11 mouse cellular contexts compared by ENCODE assay signal in the genomic region with DNA sequence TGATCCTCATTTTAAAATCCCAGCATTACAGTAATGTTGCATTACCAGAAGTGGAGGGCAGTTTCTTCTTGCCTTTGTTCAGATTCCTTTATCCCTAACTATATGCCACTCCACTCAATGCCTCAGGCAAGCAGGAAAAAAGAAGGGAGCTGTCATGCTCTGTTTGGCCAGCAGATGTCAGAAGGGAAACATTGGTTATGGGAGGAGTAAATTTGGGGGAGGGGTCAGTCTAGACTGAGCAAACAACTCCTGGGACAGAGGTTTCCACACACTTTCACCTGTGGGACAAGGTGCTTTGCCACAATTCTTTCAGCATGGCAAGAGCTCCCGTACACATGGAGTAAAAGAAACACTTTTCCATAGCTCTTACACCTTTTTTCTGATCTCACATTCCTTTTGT. TPM values are rescaled to one million over a fixed set of nuclear protein-coding genes. Genes with fewer than 3 reads are reported as not detected.
DNase-seq lines count a peak whose midpoint lies in the region; ATAC-seq and TF ChIP-seq lines count a peak whose summit lies in the region.
"Had no signal": no experiment of that assay in that cellular context is flagged by ENCODE, and none has a peak within 500 bp of the region (broad histone marks: within the 10 kb centered on the region; RNA-seq: fewer than 3 reads in every experiment).

No protein-coding gene starts in this region.

- peak; percentile 30 for DNase-seq in hindbrain, embryonic 11.5 days (ENCODE audit: low spot score)
- DNase-seq in ES-E14 (ENCODE audit: low read depth, low spot score), result peak; percentile 59
- DNase-seq in embryo, embryonic 11 days, result peak; percentile 9
- DNase-seq in lung, postnatal 0 days (ENCODE audit: low spot score), result peak; percentile 62
- DNase-seq in left cerebral cortex, adult 18-20 months (ENCODE audit: low spot score in 2 of 2), result no peak
- DNase-seq in frontal cortex, postnatal 36 days (ENCODE audit: low spot score in 2 of 2), result no peak
- DNase-seq in gastrocnemius, adult 8-10 months (ENCODE audit: low spot score in 2 of 2), result no peak

- in situ Hi-C loops in ES-E14 (cut with MboI; ENCODE audit: low sequenced_read_pairs in 2 of 2, unreplicated experiment in 2 of 2), result no loop called here

- no peak overlapping the region for H3K9ac ChIP-seq in hindbrain, embryonic 11.5 days (ENCODE audit: low read depth, low read length)
- H3K9ac ChIP-seq in hindbrain, embryonic 16.5 days (ENCODE audit: low read depth, low read length), result no peak overlapping the region
- no peak overlapping the region for H3K9ac ChIP-seq in ES-E14 (ENCODE audit: insufficient read depth, low read depth, low read length, poor library complexity, severe bottlenecking)
- H3K9ac ChIP-seq in lung, postnatal 0 days (replicated peaks; ENCODE audit: low read depth), result no peak overlapping the region

- no peak overlapping the region for H3K27ac ChIP-seq in hindbrain, embryonic 11.5 days (ENCODE audit: low read depth, low read length)
- H3K27ac ChIP-seq in hindbrain, embryonic 16.5 days (ENCODE audit: low read depth, low read length), result no peak overlapping the region
- no peak overlapping the region for H3K27ac ChIP-seq in ES-E14 (ENCODE audit: insufficient read depth, low read depth, low read length, poor library complexity, severe bottlenecking)
- no peak overlapping the region for H3K27ac ChIP-seq in lung, postnatal 0 days (ENCODE audit: low read length)

- no peaks in the 10 kb centered on the region for H3K36me3 ChIP-seq in hindbrain, embryonic 11.5 days (ENCODE audit: control insufficient read depth, insufficient read depth, low read length)
- no peaks in the 10 kb centered on the region for H3K36me3 ChIP-seq in hindbrain, embryonic 16.5 days (ENCODE audit: control insufficient read depth, insufficient read depth, low read length)
- no peaks in the 10 kb centered on the region for H3K36me3 ChIP-seq in ES-E14 (ENCODE audit: control insufficient read depth, insufficient read depth, low read length, poor library complexity, severe bottlenecking)
- H3K36me3 ChIP-seq in lung, postnatal 0 days (ENCODE audit: insufficient read depth, low read length), result no peaks in the 10 kb centered on the region

- H3K27me3 ChIP-seq in hindbrain, embryonic 11.5 days (ENCODE audit: control insufficient read depth, insufficient read depth, low read length), result no peaks in the 10 kb centered on the region
- H3K27me3 ChIP-seq in hindbrain, embryonic 16.5 days (replicated peaks; ENCODE audit: control insufficient read depth, insufficient read depth, low read length), result no peaks in the 10 kb centered on the region
- H3K27me3 ChIP-seq in lung, postnatal 0 days (replicated peaks; ENCODE audit: insufficient read depth, low read length), result no peaks in the 10 kb centered on the region

- TF ChIP-seq CTCF in lung, postnatal 0 days (IDR thresholded peaks at IDR 0.05), result peak; percentile 68

- WGBS in hindbrain, embryonic 11.5 days, result 80% methylated on average over 1 of the region's 1 CpGs
- WGBS in hindbrain, embryonic 16.5 days, result 55% methylated on average over 1 of the region's 1 CpGs
- WGBS in lung, postnatal 0 days, result 49% methylated on average over 1 of the region's 1 CpGs

- no peak for ATAC-seq in hindbrain, embryonic 11.5 days (ENCODE audit: low FRiP score)
- no peak for ATAC-seq in hindbrain, embryonic 16.5 days
- ATAC-seq in lung, postnatal 0 days, result peak; percentile 62

- no peaks in the 10 kb centered on the region for H3K4me1 ChIP-seq in hindbrain, embryonic 11.5 days (replicated peaks; ENCODE audit: control insufficient read depth, insufficient read depth, low read length)
- H3K4me1 ChIP-seq in hindbrain, embryonic 16.5 days (ENCODE audit: control insufficient read depth, insufficient read depth, low read depth, low read length), result no peaks in the 10 kb centered on the region
- no peaks in the 10 kb centered on the region for H3K4me1 ChIP-seq in ES-E14 (ENCODE audit: control insufficient read depth in 2 of 2, insufficient read depth in 2 of 2, low read length in 2 of 2, poor library complexity in 1 of 2)
- no peaks in the 10 kb centered on the region for H3K4me1 ChIP-seq in lung, postnatal 0 days (ENCODE audit: insufficient read depth, low read depth, low read length)

- no peak for TF ChIP-seq EP300 in lung, postnatal 0 days (IDR thresholded peaks at IDR 0.05)

- no peaks in the 10 kb centered on the region for H3K9me3 ChIP-seq in hindbrain, embryonic 11.5 days (ENCODE audit: control insufficient read depth, low read length)
- no peaks in the 10 kb centered on the region for H3K9me3 ChIP-seq in hindbrain, embryonic 16.5 days (ENCODE audit: control insufficient read depth, low read length)
- H3K9me3 ChIP-seq in ES-E14 (ENCODE audit: control insufficient read depth, insufficient read depth, low read depth, low read length), result no peaks in the 10 kb centered on the region
- no peaks in the 10 kb centered on the region for H3K9me3 ChIP-seq in lung, postnatal 0 days (ENCODE audit: low read length)

- H3K4me3 ChIP-seq in hindbrain, embryonic 11.5 days (ENCODE audit: low read depth, low read length), result no peak overlapping the region
- no peak overlapping the region for H3K4me3 ChIP-seq in hindbrain, embryonic 16.5 days (ENCODE audit: low read length)
- no peak overlapping the region for H3K4me3 ChIP-seq in ES-E14 (ENCODE audit: insufficient read depth in 1 of 2, low read depth in 1 of 2, low read length in 2 of 2, poor library complexity in 1 of 2, severe bottlenecking in 1 of 2)
- no peak overlapping the region for H3K4me3 ChIP-seq in lung, postnatal 0 days (ENCODE audit: low read depth, low read length)

- no peak overlapping the region for H3K4me2 ChIP-seq in hindbrain, embryonic 11.5 days (replicated peaks; ENCODE audit: low read depth, low read length)
- no peak overlapping the region for H3K4me2 ChIP-seq in hindbrain, embryonic 16.5 days (ENCODE audit: low read length)
- H3K4me2 ChIP-seq in lung, postnatal 0 days (replicated peaks; ENCODE audit: low read depth, low read length), result no peak overlapping the region

TF ChIP-seq in ES-E14, 5 proteins besides CTCF, POLR2A, EP300 and RAD21:
- TF ChIP-seq ZC3H11A (IDR thresholded peaks at IDR 0.05; ENCODE audit: borderline replicate concordance, low read depth, low read length) (0 out of 2 replicates have a peak, but pooled peaks have one; percentile 13), ZNF384 (IDR thresholded peaks at IDR 0.05; ENCODE audit: low read depth, low read length) (no peak)

RNA-seq across cellular contexts. Expression of a gene that starts 16.2 kb away (rescaled TPM):
- polyA plus RNA-seq in hindbrain, embryonic 11.5 days (2014; fragmentation: Nextera tagmentation; extraction: Ambion mirVana), result not detected in 2 replicates
- not detected in 2 replicates for polyA plus RNA-seq in hindbrain, embryonic 16.5 days (2015; fragmentation: Nextera tagmentation; extraction: Ambion mirVana)
- not detected in 2 replicates for total RNA-seq in ES-E14 (2012; rRNA removed)
- polyA plus RNA-seq in lung, postnatal 0 days (2015; fragmentation: Nextera tagmentation; extraction: Ambion mirVana), result 0.02 and 0.04 TPM in 2 replicates
- not detected for total RNA-seq in left cerebral cortex, adult 18-20 months (2021)
- not detected for total RNA-seq in gastrocnemius, adult 8-10 months (2022)
- polyA plus RNA-seq: cortical plate, adult 2 months; heart, embryonic 16.5 days; limb, embryonic 14.5 days had no signal

RNA-seq across cellular contexts. Expression of a gene that starts 27.5 kb away (rescaled TPM):
- polyA plus RNA-seq in hindbrain, embryonic 11.5 days (2014; fragmentation: Nextera tagmentation; extraction: Ambion mirVana), result not detected in 2 replicates
- not detected in 2 replicates for polyA plus RNA-seq in hindbrain, embryonic 16.5 days (2015; fragmentation: Nextera tagmentation; extraction: Ambion mirVana)
- not detected in 2 replicates for total RNA-seq in ES-E14 (2012; rRNA removed)
- polyA plus RNA-seq in lung, postnatal 0 days (2015; fragmentation: Nextera tagmentation; extraction: Ambion mirVana), result not detected in 2 replicates
- not detected for total RNA-seq in left cerebral cortex, adult 18-20 months (2021)
- total RNA-seq in gastrocnemius, adult 8-10 months (2022), result not detected
- polyA plus RNA-seq: cortical plate, adult 2 months; heart, embryonic 16.5 days; limb, embryonic 14.5 days had no signal

RNA-seq across cellular contexts. Expression of a gene that starts 41.0 kb away (rescaled TPM):
- polyA plus RNA-seq in hindbrain, embryonic 11.5 days (2014; fragmentation: Nextera tagmentation; extraction: Ambion mirVana), result not detected in 2 replicates
- not detected in 2 replicates for polyA plus RNA-seq in hindbrain, embryonic 16.5 days (2015; fragmentation: Nextera tagmentation; extraction: Ambion mirVana)
- not detected in 2 replicates for total RNA-seq in ES-E14 (2012; rRNA removed)
- not detected in 2 replicates for polyA plus RNA-seq in lung, postnatal 0 days (2015; fragmentation: Nextera tagmentation; extraction: Ambion mirVana)
- total RNA-seq in left cerebral cortex, adult 18-20 months (2021), result not detected
- total RNA-seq in gastrocnemius, adult 8-10 months (2022), result not detected
- polyA plus RNA-seq: cortical plate, adult 2 months; heart, embryonic 16.5 days; limb, embryonic 14.5 days had no signal

Comparison
In these comparisons a context has a peak if more than half of its experiments do, and no peak if none do; other contexts are left out.
1. DNase-seq: peak in hindbrain, embryonic 11.5 days (single experiment), ES-E14 (single experiment), embryo, embryonic 11 days (single experiment) and lung, postnatal 0 days (single experiment); none in left cerebral cortex, adult 18-20 months (0 of 2), frontal cortex, postnatal 36 days (0 of 2) and gastrocnemius, adult 8-10 months (0 of 2).